Mouse (Mus musculus): Measurements from ENCODE around the gene Dnase1l1. TPM values are rescaled to one million over a fixed set of nuclear protein-coding genes. Genes with fewer than 3 reads are reported as not detected.

Gene Dnase1l1
- polyA plus RNA-seq (2017; shearing (Covaris generic)) = 10 to 100 TPM; 23.0 to 31.1 TPM

- peak; percentile 58 for ATAC-seq
These were observed at the start of gene Dnase1l1, which contains the start of gene Taz for GRCm38 (mm10) chrX:74281732-74282394. TSS of gene Dnase1l1 (minus strand) at chrX:74282337. TSS of gene Taz (plus strand) at chrX:74281912.

DNA sequence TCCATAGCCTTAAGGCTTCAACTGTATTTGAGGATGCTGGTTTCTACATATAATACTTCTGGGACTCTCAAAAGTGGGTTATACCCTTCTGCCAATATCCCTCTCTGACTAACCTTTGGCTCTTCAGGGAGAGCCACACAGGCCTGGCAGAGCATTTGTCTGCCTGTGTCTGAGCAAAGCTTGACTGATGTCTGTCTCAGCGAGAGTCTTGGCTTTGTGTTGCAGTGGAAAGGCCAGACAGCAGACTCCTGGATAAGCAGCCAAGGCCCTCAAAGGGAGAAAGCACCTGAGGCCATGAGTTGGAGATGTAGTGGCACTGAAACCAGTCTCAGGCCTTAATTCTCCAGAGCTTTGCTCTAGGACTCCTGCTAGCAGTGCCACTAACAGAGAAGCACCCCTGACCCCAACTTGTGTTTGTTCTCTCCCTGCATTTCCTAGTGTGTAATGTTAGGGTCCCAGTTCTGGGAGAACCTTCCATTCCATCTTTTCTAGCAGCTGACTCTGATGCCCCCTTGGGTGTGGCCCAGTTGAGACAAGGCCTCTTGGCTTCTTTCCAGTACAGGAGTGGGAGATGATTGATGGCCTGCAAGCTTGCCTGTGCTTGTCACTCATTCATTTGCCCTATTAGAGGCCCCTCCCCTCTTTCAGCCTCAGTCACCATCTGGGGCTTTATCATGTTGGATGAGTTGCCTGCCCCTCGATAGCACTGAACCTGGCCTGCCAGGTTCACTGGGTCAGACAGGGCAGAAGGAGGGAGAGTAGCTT, 48.2 kb upstream of the Dnase1l1 start:
- no peak for ATAC-seq

DNA sequence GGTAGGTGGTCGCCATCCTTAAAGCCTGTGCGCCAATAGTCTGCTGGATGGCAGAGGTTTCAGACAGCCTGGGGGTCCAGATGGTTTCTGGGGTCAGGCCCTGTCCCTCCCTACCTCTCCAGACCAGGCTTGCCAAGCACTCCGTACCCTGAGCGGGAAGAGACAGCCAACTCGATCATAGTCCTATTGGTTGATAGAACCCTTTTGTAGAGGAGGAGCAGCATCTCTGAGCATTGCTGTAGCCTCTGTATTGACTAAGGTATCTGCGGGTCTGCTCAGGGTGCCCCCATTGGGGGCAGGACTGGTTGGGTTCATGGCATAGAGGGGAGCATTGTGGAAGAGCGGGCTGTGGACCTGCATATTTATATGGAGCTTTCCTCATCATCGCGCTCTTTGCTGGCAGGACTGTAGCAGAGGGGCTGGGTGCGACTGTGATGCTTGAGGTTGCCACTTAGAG, 47.1 kb upstream of the Dnase1l1 start:
- no peak for ATAC-seq

GRCm38 (mm10) chrX:74328725-74329161, 46.6 kb upstream of the Dnase1l1 start, which contains the start of gene Plxna3:
TSS of gene Plxna3 (plus strand) at chrX:74329066.
- peak; percentile 77 for ATAC-seq

- ATAC-seq = peak; percentile 98
These were observed 30.7 kb upstream of the Dnase1l1 start, which contains the start of gene Fam50a for GRCm38 (mm10) chrX:74312540-74313464. TSS of gene Fam50a (plus strand) at chrX:74313033.

DNA sequence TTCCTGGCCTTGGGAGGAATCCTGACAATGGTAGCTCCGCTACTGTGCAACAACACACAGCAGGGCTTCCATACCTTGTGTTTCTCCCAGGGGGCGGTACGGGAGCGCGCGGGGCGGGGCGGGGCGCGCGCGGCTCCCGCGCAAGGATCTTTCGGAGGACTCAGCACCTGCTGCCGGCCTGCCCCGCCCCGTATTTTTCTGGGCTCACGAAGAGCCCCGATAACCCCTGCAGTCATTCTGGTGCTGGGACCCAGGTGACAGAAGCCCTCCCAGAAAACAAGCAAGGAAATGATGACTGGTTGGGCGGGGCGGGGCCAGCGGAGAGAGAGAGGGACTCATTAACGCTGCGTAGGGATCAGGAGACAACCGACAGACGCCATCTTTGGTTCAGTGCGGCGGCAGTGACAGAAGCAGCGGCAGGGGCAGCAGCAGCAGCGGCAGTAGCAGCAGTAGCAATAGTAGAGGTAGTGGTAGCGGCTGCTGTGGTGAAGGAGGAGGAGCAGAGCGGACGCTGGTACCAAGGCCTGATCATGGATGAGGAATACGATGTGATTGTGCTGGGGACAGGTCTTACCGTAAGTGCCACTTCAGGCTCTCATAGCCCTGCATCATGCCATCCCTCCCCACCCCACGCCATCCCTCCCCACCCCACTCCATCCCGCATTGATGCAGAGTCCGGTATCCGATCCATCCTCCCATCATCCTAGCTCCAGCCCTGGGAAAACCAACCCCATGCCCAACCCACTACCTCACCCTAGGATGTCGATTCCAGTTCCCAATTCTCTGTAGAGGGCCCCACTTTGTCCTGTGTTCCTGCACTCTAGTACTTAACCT, 22.9 kb upstream of the Dnase1l1 start, which contains the start of gene Gdi1:
Gene Gdi1 (plus strand): TSS at position 132 of the 834 bp plus-strand sequence.
- ATAC-seq = peak; percentile 91

DNA sequence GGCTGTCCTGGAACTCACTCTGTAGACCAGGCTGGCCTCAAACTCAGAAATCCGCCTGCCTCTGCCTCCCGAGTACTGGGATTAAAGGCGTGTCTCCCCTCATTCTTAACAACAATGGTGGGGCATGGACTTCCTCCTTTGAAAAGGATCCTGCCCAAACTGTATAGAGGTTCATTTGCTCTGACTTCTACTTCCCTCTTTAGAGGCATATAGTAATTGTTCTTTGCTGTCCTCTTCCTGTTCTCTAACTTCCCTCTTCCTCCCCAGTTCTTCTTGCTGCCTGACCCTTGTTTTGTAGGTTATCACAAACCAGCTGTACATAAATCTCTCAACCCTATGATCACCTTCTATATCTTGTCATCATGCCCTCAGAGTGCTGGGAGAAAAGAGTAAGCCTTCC, 17.6 kb upstream of the Dnase1l1 start:
- no peak for ATAC-seq

GRCm38 (mm10) chrX:74298348-74298747, 16.2 kb upstream of the Dnase1l1 start:
- no peak for ATAC-seq

- peak; percentile 99 for ATAC-seq
These were observed 14.7 kb upstream of the Dnase1l1 start, which contains the start of gene Atp6ap1 for GRCm38 (mm10) chrX:74296538-74297448. TSS of gene Atp6ap1 (plus strand) at chrX:74297097.

DNA sequence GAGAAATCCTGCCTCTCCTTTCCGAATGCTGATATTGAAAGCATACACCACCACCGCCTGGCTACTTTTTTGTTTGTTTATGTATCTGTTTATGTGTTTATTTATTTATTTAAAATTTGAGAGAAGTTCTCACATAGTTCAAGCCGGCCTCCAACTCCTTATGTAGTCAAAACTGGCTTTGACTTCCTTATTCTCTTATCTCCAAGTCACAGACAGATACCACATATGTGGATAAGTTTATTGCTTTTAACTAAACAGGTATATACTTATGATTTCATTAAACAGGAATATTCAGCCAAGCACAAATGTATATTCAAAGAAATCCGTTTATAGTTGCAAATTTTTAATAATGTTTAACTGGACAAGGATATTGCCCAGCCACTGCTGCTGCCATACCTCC, 11.3 kb upstream of the Dnase1l1 start:
- ATAC-seq = no peak

DNA sequence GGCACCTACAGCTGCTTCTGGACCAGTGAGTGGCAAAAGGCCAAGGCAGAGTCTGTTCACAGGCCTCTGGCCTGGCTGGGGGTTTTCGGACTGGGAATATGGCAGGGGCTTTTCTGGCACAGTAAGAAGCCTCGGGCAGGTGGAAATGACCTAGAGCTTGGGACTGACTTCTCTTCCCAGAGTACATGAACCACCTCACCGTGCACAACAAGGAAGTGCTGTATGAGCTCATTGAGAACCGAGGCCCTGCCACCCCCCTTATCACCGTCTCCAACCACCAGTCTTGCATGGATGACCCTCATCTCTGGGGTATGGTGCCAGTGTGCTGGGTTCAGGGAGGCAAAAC, 928 bp upstream of the Dnase1l1 start:
- ATAC-seq = no peak

DNA sequence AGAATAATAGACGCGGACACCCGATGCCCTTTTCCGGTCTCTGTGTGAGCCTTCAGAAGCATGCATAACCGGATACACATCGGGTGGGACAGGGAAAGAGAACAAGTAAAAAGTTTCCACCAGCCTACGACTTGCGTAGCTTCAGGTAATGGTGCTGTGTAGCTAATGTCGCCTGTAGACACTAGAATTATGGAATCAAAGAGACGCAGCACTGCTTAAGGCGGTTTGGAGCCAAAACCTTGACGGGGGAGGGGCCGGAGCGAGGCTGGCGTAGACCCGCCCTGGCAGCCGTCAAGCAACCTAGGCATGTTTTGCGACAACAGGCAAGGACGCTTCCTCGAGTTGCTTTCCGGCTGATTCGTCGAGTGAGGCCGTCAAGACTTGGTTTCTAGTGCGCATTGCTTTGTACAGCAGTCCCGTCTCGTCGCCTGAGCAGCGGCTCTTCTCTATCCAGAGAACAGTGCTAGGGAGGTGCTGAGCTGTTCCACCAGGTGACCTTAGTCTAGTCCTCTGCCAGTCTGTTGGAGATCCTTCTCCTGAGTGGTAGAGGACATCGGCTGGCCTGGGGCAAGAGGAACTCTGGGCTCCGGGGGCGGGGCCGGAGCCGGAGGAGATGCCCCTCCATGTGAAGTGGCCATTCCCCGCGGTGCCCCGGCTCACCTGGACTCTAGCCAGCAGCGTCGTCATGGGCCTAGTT, 406 bp upstream of the Dnase1l1 start:
- ATAC-seq = peak; percentile 78

- no peak for ATAC-seq
These were observed 951 bp downstream of the Dnase1l1 start for GRCm38 (mm10) chrX:74281041-74281731.

- ATAC-seq = no peak
These were observed 4.2 kb downstream of the Dnase1l1 start for GRCm38 (mm10) chrX:74277916-74278315.

- ATAC-seq = no peak
These were observed 8.5 kb downstream of the Dnase1l1 start for GRCm38 (mm10) chrX:74273422-74274322.

- no peak for ATAC-seq
These were observed 11.1 kb downstream of the Dnase1l1 start for GRCm38 (mm10) chrX:74270902-74271551.

Measured in CD4-positive, CD25-positive, alpha-beta regulatory T cell, adult 4 months (primary cell).